Mouse (Mus musculus): ENCODE data around the gene Tas2r102.

GRCm38 (mm10) chr6:132795393-132795792 lies 33.5 kb downstream of the Tas2r102 start:
- TF ChIP-seq CEBPB (IDR thresholded peaks at IDR 0.05; ENCODE audit: low read depth) (no peak), CTCF (IDR thresholded peaks at IDR 0.05; ENCODE audit: control insufficient read depth, insufficient read depth, insufficient read length) (no peak), MYOD1 (IDR thresholded peaks at IDR 0.05; ENCODE audit: control insufficient read depth, insufficient read length, low read depth) (no peak), MAX (IDR thresholded peaks at IDR 0.05) (no peak)
